Mouse (Mus musculus): ENCODE data around the gene Gm48552.

GRCm38 (mm10) chr10:81426081-81426671 is 37.4 kb downstream of the Gm48552 start:
- TF ChIP-seq GATA1 (IDR thresholded peaks at IDR 0.05; ENCODE audit: low read length), result no peak
- TF ChIP-seq TAL1 (IDR thresholded peaks at IDR 0.05; ENCODE audit: low read length), result no peak

Data from erythroblast, embryonic 14.5 days (primary cell).